Mouse (Mus musculus) liver, embryonic 14 days (tissue): ENCODE measurements around the gene Rfx6. TPM values are rescaled to one million over a fixed set of nuclear protein-coding genes. Genes with fewer than 3 reads are reported as not detected.

ENCODE experiments used
- polyA plus RNA-seq: library from polyadenylated mRNA; depleted of rRNA; stranded (reverse); fragments of >200 nt; gene quantifications from 2 replicates; pipeline ENCODE4 v1.2.3, GENCODE M21; 2012; rRNA removed

Rfx6 gene
- 0.01 TPM in 2 replicates for polyA plus RNA-seq

GRCm38 (mm10) chr10:51677548-51678250 lies at the start of gene Rfx6:
Rfx6 (plus strand) TSS chr10:51677756.

GRCm38 (mm10) chr10:51631411-51632136 lies 46.0 kb upstream of the Rfx6 start, which contains the start of gene Gprc6a:
Gprc6a (minus strand) TSS chr10:51631461.

Other genes starting within 250 kb of the Rfx6 start
- gene Gm49339, start 197.1 kb upstream of the Rfx6 start, polyA plus RNA-seq: 0.95 and 2.0 TPM in 2 replicates
- gene Lilr4b, start 197.1 kb upstream of the Rfx6 start, polyA plus RNA-seq: 0.57 and 1.1 TPM in 2 replicates
- gene Lilrb4a, start 186.8 kb upstream of the Rfx6 start, polyA plus RNA-seq: 2.6 and 3.9 TPM in 2 replicates
- gene Fam162b, start 87.2 kb upstream of the Rfx6 start, polyA plus RNA-seq: not detected in 2 replicates
- gene Gprc6a, start 46.3 kb upstream of the Rfx6 start, polyA plus RNA-seq: 0.01 TPM in 1 of 2 replicates, not detected in the other